Mouse (Mus musculus) gastrocnemius, adult 2 months (tissue): ENCODE results near the gene Tcf12. TPM values are rescaled to one million over a fixed set of nuclear protein-coding genes. Genes with fewer than 3 reads are reported as not detected.

Source experiments
- DNase-seq: peaks from one replicate; pipeline ENCODE4 v3.0.0; 2022
- H3K27ac ChIP-seq: fragments of 200-600 bp; 2 replicates; pipeline ENCODE4 v1.8.1; 2022; ENCODE audit warnings: mild to moderate bottlenecking
- H3K4me3 ChIP-seq: fragments of 200-600 bp; 2 replicates; pipeline ENCODE4 v1.8.1; 2022; ENCODE audit warnings: mild to moderate bottlenecking, moderate library complexity
- CTCF ChIP-seq: fragments of 200-600 bp; IDR thresholded peaks from 2 replicates; pipeline ENCODE4 v1.8.1; 2022; ENCODE audit warnings: antibody characterized with exemption, mild to moderate bottlenecking, moderate library complexity
- intact Hi-C: fragments of 180-260 bp; cut with DNase I; formaldehyde crosslinking; loops from one replicate; pipeline ENCODE4 v1.15.1; 2025
- total RNA-seq, 2 experiments: library from RNA; stranded (reverse); gene quantifications; 2 replicates each; pipeline ENCODE4 v1.2.3; 2021

Gene Tcf12
- total RNA-seq, 2 experiments from 2014 or later: 24.3 to 32.1 TPM

DNA sequence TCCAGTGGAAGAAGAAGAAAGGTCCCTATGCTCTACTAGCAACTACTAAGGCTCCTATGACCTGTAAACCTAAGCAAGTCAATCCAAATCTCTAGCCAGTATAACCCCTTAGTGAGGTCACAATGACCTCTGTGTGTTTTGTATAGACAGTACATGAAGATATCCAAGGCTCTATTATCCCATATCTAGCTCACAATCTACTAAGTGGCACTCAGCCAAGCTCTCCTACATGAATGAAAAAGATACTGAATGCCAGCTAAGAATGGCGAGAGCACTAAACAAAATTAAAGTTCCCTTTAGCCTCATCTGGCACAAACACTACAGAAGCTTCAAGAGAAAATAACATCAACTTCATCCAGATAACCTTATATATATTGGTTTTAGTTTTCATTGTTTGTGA is 103.0 kb downstream of the Tcf12 start:
- intact Hi-C loops: no loop called here
- H3K4me3 ChIP-seq: no peak overlapping the region
- no peak for DNase-seq
- H3K27ac ChIP-seq: no peak overlapping the region
- TF ChIP-seq CTCF: no peak

- TF ChIP-seq CTCF: no peak
- intact Hi-C loops: no loop called here
- DNase-seq: no peak
- no peak overlapping the region for H3K4me3 ChIP-seq
- H3K27ac ChIP-seq: no peak overlapping the region
Observed at GRCm38 (mm10) chr9:71991147-71991546, 120.5 kb downstream of the Tcf12 start.

- Histone ChIP-seq H3K4me3 (no peak overlapping the region), H3K27ac (no peak overlapping the region)
- intact Hi-C loops: no loop called here
- DNase-seq: no peak
- TF ChIP-seq CTCF: no peak
Observed at GRCm38 (mm10) chr9:71990376-71990775, 121.3 kb downstream of the Tcf12 start.

DNA sequence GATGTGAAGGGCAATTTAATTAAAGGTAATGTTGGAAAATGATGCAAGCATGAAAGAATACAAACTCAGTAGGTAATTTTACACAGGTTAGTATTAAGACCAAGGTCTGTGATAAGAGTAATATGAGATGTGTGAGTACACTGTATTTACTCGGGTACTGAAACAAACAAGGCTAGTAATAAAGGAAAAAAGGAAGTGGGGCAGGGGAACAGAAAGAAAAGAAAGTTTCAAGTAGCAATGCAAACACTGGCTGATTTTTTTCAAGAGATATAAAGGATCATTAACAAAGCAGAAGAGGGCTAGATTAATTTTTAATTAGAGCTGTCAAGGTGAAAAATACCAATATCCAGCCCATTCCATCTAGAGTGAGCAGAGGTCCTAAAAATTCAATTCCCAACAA is 122.0 kb downstream of the Tcf12 start:
- no peak overlapping the region for H3K27ac ChIP-seq
- H3K4me3 ChIP-seq: no peak overlapping the region
- intact Hi-C loops: no loop called here
- DNase-seq: no peak
- TF ChIP-seq CTCF: no peak

DNA sequence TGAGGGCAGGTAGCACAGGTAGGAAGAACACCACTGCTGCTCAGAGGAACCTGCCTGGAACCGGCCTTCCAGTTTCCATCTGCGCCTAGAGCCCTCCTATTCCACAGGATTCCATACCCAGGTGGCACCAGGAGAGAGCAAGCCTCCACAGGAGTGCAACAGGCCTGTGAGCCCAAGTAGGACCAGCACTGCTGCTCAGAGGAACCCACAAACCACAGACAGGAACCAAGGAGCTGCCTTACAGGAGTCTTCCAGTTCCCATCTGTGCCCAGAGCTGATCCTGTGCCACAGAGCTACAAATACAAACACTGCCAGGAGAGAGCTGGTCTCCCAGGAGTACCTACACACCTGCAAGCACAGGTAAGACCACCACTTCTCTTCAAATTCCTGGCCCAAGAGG is 125.0 kb downstream of the Tcf12 start:
- TF ChIP-seq CTCF: no peak
- no peak overlapping the region for H3K4me3 ChIP-seq
- intact Hi-C loops: no loop called here
- DNase-seq: no peak
- H3K27ac ChIP-seq: no peak overlapping the region

DNA sequence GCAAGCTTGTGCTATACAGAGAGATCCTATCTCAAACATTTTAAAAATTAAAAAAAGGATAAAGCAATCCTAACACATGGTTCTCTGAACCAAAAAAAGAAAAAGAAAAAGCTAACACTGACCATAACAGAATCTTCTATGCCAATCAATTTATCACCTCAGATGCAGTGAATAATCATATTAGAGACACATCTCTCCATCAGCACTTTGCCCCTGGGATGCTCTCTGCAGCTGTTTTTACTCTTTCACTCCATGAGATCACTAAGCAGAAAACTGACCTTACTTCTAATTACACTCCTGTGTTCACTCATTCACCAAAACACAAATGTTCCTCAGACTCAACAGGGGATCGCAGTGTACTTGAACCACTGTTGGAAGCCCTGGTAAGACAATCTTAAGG is 128.8 kb downstream of the Tcf12 start:
- intact Hi-C loops: no loop called here
- TF ChIP-seq CTCF: no peak
- H3K27ac ChIP-seq: peak overlapping the region; percentile 50
- H3K4me3 ChIP-seq: no peak overlapping the region
- DNase-seq: no peak

- intact Hi-C loops: no loop called here
- no peak overlapping the region for H3K27ac ChIP-seq
- H3K4me3 ChIP-seq: no peak overlapping the region
- TF ChIP-seq CTCF: no peak
- DNase-seq: no peak
Observed at GRCm38 (mm10) chr9:71981071-71981470, 130.6 kb downstream of the Tcf12 start.

- TF ChIP-seq CTCF: no peak
- intact Hi-C loops: no loop called here
- no peak overlapping the region for H3K4me3 ChIP-seq
- no peak overlapping the region for H3K27ac ChIP-seq
- DNase-seq: no peak
Observed at GRCm38 (mm10) chr9:71980579-71980978, 131.1 kb downstream of the Tcf12 start.

DNA sequence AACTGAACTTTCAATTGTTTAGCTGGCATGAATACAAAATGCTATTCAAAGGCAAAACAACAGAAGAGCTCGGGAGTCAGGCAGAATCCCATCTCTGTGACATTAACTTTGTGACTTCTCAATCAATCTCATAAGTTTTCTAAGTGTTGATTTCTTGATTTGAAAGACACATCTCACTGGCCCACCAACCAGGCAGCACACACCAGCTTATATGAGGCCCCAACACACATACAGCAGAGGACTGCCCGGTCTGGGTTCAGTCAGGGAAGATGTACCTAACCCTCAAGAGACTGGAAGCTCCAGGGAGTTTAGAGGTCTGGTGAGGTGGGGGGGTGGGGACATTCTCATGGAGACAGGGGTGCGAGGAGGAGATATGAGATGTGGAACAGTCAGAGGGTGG is 132.8 kb downstream of the Tcf12 start:
- no peak overlapping the region for H3K27ac ChIP-seq
- intact Hi-C loops: no loop called here

GRCm38 (mm10) chr9:71976034-71976433 is 135.6 kb downstream of the Tcf12 start:
- DNase-seq: no peak
- intact Hi-C loops: no loop called here
- no peak overlapping the region; the same call in 1 of the 2 replicates for H3K27ac ChIP-seq

More for the DNA sequence above, 132.8 kb downstream of the Tcf12 start:
- no peak overlapping the region for H3K4me3 ChIP-seq
- no peak for TF ChIP-seq CTCF
- DNase-seq: no peak

DNA sequence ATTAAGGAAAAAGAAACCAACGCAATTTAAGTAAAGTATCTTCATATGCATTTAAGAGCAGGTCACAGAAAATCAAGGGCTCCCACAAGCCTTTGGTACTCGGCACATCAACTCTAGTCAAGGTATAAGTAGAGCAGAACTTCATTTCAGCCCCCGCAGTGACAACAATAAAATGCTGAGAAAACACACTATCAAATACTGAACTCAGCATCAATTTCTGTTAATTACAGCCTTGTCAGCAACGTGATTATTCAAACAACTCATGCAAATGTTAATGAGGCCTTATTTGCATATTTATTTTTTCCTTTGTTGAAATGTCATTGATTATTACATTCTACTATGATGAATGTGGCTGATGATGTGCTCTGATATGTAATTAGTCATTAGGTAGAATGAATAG is 136.5 kb downstream of the Tcf12 start:
- TF ChIP-seq CTCF: no peak
- H3K27ac ChIP-seq: peak overlapping the region; percentile 57; the same call in 1 of the 2 replicates
- no peak for DNase-seq
- intact Hi-C loops: no loop called here
- H3K4me3 ChIP-seq: no peak overlapping the region

More at GRCm38 (mm10) chr9:71976034-71976433, 135.6 kb downstream of the Tcf12 start:
- no peak overlapping the region for H3K4me3 ChIP-seq
- no peak for TF ChIP-seq CTCF

DNA sequence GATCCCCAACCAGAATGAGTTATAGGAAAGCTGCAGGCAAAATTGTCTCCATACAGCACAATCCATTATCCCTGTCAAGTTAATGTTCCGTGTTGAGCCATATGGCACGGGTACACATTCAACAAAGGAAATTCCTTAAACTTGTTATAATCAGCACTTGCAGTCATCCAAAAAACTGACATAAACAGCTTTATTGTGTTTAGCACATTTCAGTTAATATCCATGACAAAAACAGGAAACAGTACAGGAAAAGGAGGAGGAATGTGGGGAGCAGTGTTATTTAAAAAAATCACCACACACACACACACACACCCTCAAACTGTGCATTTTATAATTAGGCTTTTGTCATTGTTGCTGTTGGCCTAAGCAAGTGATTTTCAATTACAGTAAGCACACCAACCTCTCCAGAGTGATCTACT is 137.1 kb downstream of the Tcf12 start:
- intact Hi-C loops: no loop called here
- TF ChIP-seq CTCF: no peak
- DNase-seq: no peak
- no peak overlapping the region for H3K4me3 ChIP-seq
- peak overlapping the region; percentile 57 for H3K27ac ChIP-seq

DNA sequence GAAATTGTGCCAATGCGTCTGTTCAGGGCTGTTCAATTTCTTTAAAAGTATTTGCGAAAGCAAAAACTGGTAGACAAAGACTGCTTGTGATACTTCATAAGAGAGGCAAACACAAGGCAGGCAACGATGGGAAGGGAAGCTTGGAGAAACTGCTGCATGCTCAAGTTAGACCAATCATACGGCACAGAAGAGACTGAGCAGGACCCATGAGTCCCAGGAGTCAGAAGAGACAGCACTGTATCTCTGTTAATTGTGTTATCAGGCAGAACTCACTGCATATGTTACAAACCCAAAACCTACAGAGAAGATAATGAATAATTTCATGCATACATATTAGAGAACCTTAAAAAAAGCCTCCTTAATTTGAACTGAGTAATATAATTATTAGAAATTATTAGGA is 147.6 kb downstream of the Tcf12 start:
- intact Hi-C loops: no loop called here
- no peak for DNase-seq
- no peak overlapping the region for H3K4me3 ChIP-seq
- H3K27ac ChIP-seq: no peak overlapping the region
- no peak for TF ChIP-seq CTCF

DNA sequence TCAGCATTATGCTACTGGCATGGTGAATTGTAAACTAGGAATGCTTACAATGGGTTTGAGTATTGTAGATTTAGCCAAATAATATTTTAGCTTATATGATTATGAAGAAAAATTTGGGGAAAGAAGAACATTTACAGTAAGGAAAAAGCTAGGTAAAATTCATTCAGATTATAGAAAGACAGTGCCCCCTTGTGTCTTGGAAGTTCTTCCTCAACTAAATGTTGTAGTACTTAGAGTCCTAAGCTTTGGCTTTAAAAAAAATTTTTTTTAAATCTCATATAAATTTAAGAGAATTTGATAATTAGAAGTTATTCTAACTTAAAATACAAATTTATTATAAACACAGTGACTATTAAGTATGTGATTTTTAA is 151.7 kb downstream of the Tcf12 start:
- Histone ChIP-seq H3K27ac (peak overlapping the region; percentile 77), H3K4me3 (peak overlapping the region; percentile 57)
- intact Hi-C loops: no loop called here
- TF ChIP-seq CTCF: peak; percentile 60
- DNase-seq: no peak
